Mouse (Mus musculus) heart, embryonic 11.5 days (tissue): ENCODE measurements around the gene Chga. TPM values are rescaled to one million over a fixed set of nuclear protein-coding genes. Genes with fewer than 3 reads are reported as not detected.

Experiments
- ATAC-seq: fragments of 200-750 bp; cut with Nextera tagmentation; replicated peaks from 2 replicates; pipeline ENCODE4 v1.8.0; 2017; ENCODE audit warnings: moderate library complexity; ENCODE audit not compliant: insufficient number of reproducible peaks, low FRiP score, low TSS enrichment
- H3K27ac ChIP-seq: fragments of 300-500 bp; sonication (generic); 2 replicates; pipeline ENCODE4 v1.5.1; 2014; ENCODE audit warnings: mild to moderate bottlenecking, low read depth, low read length
- H3K27me3 ChIP-seq: fragments of 300-500 bp; sonication (generic); 2 replicates; pipeline ENCODE4 v1.6.1; 2014; ENCODE audit warnings: mild to moderate bottlenecking, low read length, mixed read lengths; ENCODE audit not compliant: control insufficient read depth, insufficient read depth
- H3K36me3 ChIP-seq: fragments of 300-500 bp; sonication (generic); 2 replicates; pipeline ENCODE4 v1.6.1; 2014; ENCODE audit warnings: mild to moderate bottlenecking, low read length, moderate library complexity, mixed read lengths; ENCODE audit not compliant: control insufficient read depth, insufficient read depth
- H3K4me1 ChIP-seq: fragments of 300-500 bp; sonication (generic); 2 replicates; pipeline ENCODE4 v1.6.1; 2014; ENCODE audit warnings: low read length; ENCODE audit not compliant: control insufficient read depth, insufficient read depth
- H3K4me2 ChIP-seq: fragments of 300-500 bp; sonication (generic); 2 replicates; pipeline ENCODE4 v1.6.1; 2014; ENCODE audit warnings: mild to moderate bottlenecking, moderate library complexity
- H3K4me3 ChIP-seq: fragments of 300-500 bp; sonication (generic); 2 replicates; pipeline ENCODE4 v1.5.1; 2014; ENCODE audit warnings: low read depth, low read length
- H3K9ac ChIP-seq: fragments of 300-500 bp; sonication (generic); 2 replicates; pipeline ENCODE4 v1.6.1; 2014; ENCODE audit warnings: mild to moderate bottlenecking, low read depth, low read length, moderate library complexity
- H3K9me3 ChIP-seq: fragments of 300-500 bp; sonication (generic); replicated peaks from 2 replicates; pipeline ENCODE4 v1.6.1; 2016; ENCODE audit warnings: low read length; ENCODE audit not compliant: control insufficient read depth
- WGBS: fragments of 180-500 bp; shearing (Covaris S2); extraction: QIAGEN DNeasy Blood & Tissue Kit; methylation state at CpG from one replicate; pipeline ENCODE4 v1.1.7; 2014; ENCODE audit not compliant: insufficient replicate concordance; 5-methylcytosine and 5-hydroxymethylcytosine counted together
- polyA plus RNA-seq: library from polyadenylated mRNA; unstranded; fragments of >200 nt; fragmentation: Nextera tagmentation; extraction: Ambion mirVana; gene quantifications from 2 replicates; pipeline ENCODE4 v1.2.1, GENCODE M21; 2014

Gene Chga
- polyA plus RNA-seq, 1 experiment from 2014 or later: 0.27 TPM

- Histone ChIP-seq H3K4me1 (peaks cover 8% of the 10 kb centered on the region; the same call in 1 of the 2 replicates), H3K9ac (no peak overlapping the region), H3K27ac (no peak overlapping the region), H3K36me3 (no peaks in the 10 kb centered on the region), H3K27me3 (no peaks in the 10 kb centered on the region), H3K4me2 (no peak overlapping the region), H3K9me3 (no peaks in the 10 kb centered on the region), H3K4me3 (no peak overlapping the region)
- ATAC-seq: no peak
- WGBS: 66% methylated on average over 11 of the region's 11 CpGs
Measured at GRCm38 (mm10) chr12:102607808-102608517, 53.2 kb downstream of the Chga start.

GRCm38 (mm10) chr12:102610927-102611326 lies 56.2 kb downstream of the Chga start:
- no peak overlapping the region for H3K9ac ChIP-seq
- no peaks in the 10 kb centered on the region for H3K27me3 ChIP-seq
- peaks cover 8% of the 10 kb centered on the region; the same call in 1 of the 2 replicates for H3K4me1 ChIP-seq
- no peaks in the 10 kb centered on the region for H3K9me3 ChIP-seq
- no peaks in the 10 kb centered on the region for H3K36me3 ChIP-seq
- ATAC-seq: no peak
- no peak overlapping the region for H3K4me3 ChIP-seq
- WGBS: 78% methylated on average over 8 of the region's 8 CpGs
- H3K27ac ChIP-seq: no peak overlapping the region
- H3K4me2 ChIP-seq: no peak overlapping the region

- H3K4me2 ChIP-seq: no peak overlapping the region
- H3K9ac ChIP-seq: no peak overlapping the region
- H3K4me3 ChIP-seq: no peak overlapping the region
- ATAC-seq: no peak
- H3K4me1 ChIP-seq: peaks cover 18% of the 10 kb centered on the region
- H3K9me3 ChIP-seq: no peaks in the 10 kb centered on the region
- 87% methylated on average over 1 of the region's 1 CpGs for WGBS
- no peaks in the 10 kb centered on the region for H3K27me3 ChIP-seq
- H3K36me3 ChIP-seq: no peaks in the 10 kb centered on the region
- no peak overlapping the region for H3K27ac ChIP-seq
Measured at GRCm38 (mm10) chr12:102612431-102612830, 57.7 kb downstream of the Chga start.

- H3K36me3 ChIP-seq: no peaks in the 10 kb centered on the region
- H3K4me2 ChIP-seq: no peak overlapping the region
- H3K9me3 ChIP-seq: no peaks in the 10 kb centered on the region
- no peak overlapping the region for H3K9ac ChIP-seq
- no peaks in the 10 kb centered on the region for H3K27me3 ChIP-seq
- H3K4me1 ChIP-seq: peaks cover 10% of the 10 kb centered on the region
- H3K4me3 ChIP-seq: no peak overlapping the region
- H3K27ac ChIP-seq: no peak overlapping the region
- ATAC-seq: no peak
- 73% methylated on average over 4 of the region's 4 CpGs for WGBS
Measured at GRCm38 (mm10) chr12:102613411-102613810, 58.6 kb downstream of the Chga start.

Other genes starting within 250 kb of the Chga start
- 108 and 128 TPM in 2 replicates for gene Lgmn, start 115.2 kb upstream of the Chga start, polyA plus RNA-seq
- 24.9 and 32.8 TPM in 2 replicates for gene Golga5, start 85.8 kb upstream of the Chga start, polyA plus RNA-seq
- gene Itpk1, start 150.0 kb downstream of the Chga start, polyA plus RNA-seq: 3.2 and 3.5 TPM in 2 replicates
- gene Moap1, start 188.7 kb downstream of the Chga start, polyA plus RNA-seq: 21.1 and 23.7 TPM in 2 replicates
- 7.4 and 7.9 TPM in 2 replicates for gene Tmem251, start 188.8 kb downstream of the Chga start, polyA plus RNA-seq
- gene Gm28051, start 202.8 kb downstream of the Chga start, polyA plus RNA-seq: not detected in 2 replicates
- gene Gon7, start 202.8 kb downstream of the Chga start, polyA plus RNA-seq: 25.2 and 26.4 TPM in 2 replicates
- 35.8 and 41.8 TPM in 2 replicates for gene Ubr7, start 203.0 kb downstream of the Chga start, polyA plus RNA-seq
- gene Gm20604, start 203.7 kb downstream of the Chga start, polyA plus RNA-seq: 19.3 and 20.5 TPM in 2 replicates